Mouse (Mus musculus): ENCODE results near the gene Tmem41a.

GRCm38 (mm10) chr16:21887601-21888000, 59.8 kb downstream of the Tmem41a start:
- no peak for TF ChIP-seq TAL1 (conservative IDR thresholded peaks at IDR 0.05; ENCODE audit: low read depth, low read length)
- TF ChIP-seq CTCF (IDR thresholded peaks at IDR 0.05; ENCODE audit: low read depth, low read length), result no peak
- no peak for TF ChIP-seq GATA2 (IDR thresholded peaks at IDR 0.05; ENCODE audit: borderline replicate concordance, low read depth, low read length)
- no peak for TF ChIP-seq GATA1 (IDR thresholded peaks at IDR 0.05; ENCODE audit: borderline replicate concordance, low read length)
- no peak for TF ChIP-seq POLR2AphosphoS5 (IDR thresholded peaks at IDR 0.05; ENCODE audit: insufficient replicate concordance, low read depth, low read length)
